Mouse (Mus musculus) heart, embryonic 16.5 days (tissue): ENCODE results near the gene Tardbp. TPM values are rescaled to one million over a fixed set of nuclear protein-coding genes. Genes with fewer than 3 reads are reported as not detected.

Experiments used
- ATAC-seq: fragments of 200-750 bp; cut with Nextera tagmentation; replicated peaks from 2 replicates; pipeline ENCODE4 v1.8.0; 2017; ENCODE audit warnings: moderate number of reproducible peaks; ENCODE audit not compliant: insufficient read depth, low FRiP score; ENCODE audit errors: extremely low read depth
- H3K27ac ChIP-seq: fragments of 300-500 bp; sonication (generic); 2 replicates; pipeline ENCODE4 v1.5.1; 2014; ENCODE audit warnings: mild to moderate bottlenecking, low read length, control low read depth, moderate library complexity
- H3K27me3 ChIP-seq: fragments of 300-500 bp; sonication (generic); 2 replicates; pipeline ENCODE4 v1.6.1; 2014; ENCODE audit warnings: low read length, mixed read lengths; ENCODE audit not compliant: control insufficient read depth, insufficient read depth
- H3K36me3 ChIP-seq: fragments of 300-500 bp; sonication (generic); 2 replicates; pipeline ENCODE4 v1.6.1; 2014; ENCODE audit not compliant: control insufficient read depth, insufficient read depth
- H3K4me1 ChIP-seq: fragments of 300-500 bp; sonication (generic); 2 replicates; pipeline ENCODE4 v1.6.1; 2014; ENCODE audit warnings: low read length, mixed read lengths; ENCODE audit not compliant: control insufficient read depth, insufficient read depth
- H3K4me2 ChIP-seq: fragments of 300-500 bp; sonication (generic); 2 replicates; pipeline ENCODE4 v1.6.1; 2014; ENCODE audit warnings: low read depth, mild to moderate bottlenecking, control low read depth, low read length
- H3K4me3 ChIP-seq: fragments of 300-500 bp; sonication (generic); 2 replicates; pipeline ENCODE4 v1.5.1; 2014; ENCODE audit warnings: mild to moderate bottlenecking, control low read depth, low read length
- H3K9ac ChIP-seq: fragments of 300-500 bp; sonication (generic); 2 replicates; pipeline ENCODE4 v1.6.1; 2014; ENCODE audit warnings: low read length, control low read depth
- H3K9me3 ChIP-seq: fragments of 300-500 bp; sonication (generic); replicated peaks from 2 replicates; pipeline ENCODE4 v1.6.1; 2016; ENCODE audit warnings: low read length; ENCODE audit not compliant: control insufficient read depth
- WGBS: fragments of 180-500 bp; shearing (Covaris S2); extraction: QIAGEN DNeasy Blood & Tissue Kit; methylation state at CpG from one replicate; pipeline ENCODE4 v1.1.7; 2014; 5-methylcytosine and 5-hydroxymethylcytosine counted together
- polyA plus RNA-seq: library from polyadenylated mRNA; unstranded; fragments of >200 nt; fragmentation: Nextera tagmentation; extraction: Ambion mirVana; gene quantifications from 2 replicates; pipeline ENCODE4 v1.2.1, GENCODE M21; 2015

Tardbp gene
- polyA plus RNA-seq, 1 experiment from 2014 or later = 194 TPM

DNA sequence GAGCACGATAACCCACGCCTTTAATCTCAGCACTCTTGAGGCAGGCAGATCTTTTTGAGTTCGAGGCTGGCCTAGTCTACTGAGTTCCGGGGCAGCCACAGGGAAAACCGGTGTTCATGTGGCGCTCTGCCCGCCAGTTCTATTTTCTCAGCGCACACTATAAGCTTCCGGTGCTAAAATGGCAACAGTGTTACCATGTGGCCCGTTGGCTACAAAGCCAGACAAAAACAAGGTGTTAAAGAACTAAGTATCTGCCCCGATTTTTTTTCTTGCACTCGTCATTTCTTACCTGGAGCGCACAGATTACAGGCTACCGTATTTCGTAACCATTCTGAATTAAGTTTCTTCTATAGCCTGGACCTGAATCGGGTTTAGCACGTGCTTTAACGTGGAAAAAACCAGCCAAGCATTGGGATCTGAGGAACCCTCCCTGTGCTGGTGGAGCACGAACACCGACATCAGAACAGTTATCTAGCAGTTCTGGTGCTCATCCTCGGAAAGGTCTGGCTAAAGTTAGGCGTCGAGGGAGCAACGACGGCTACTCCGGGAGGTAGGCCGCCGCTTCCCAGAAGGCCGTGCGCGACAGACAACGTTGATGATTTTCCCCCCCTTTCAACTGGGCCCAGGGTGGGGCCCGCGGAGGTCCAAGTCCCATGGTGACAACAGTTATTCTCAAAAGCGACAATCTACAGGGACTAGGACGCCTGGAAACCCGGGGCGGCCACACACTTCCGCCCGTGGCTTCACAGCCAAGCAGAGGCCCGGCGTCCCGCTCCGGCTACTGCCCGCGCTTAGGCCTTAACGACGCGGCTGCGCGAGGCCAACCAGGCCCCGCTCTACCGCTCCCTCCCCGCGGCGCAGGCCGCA lies 830 bp downstream of the Tardbp start:
- no peaks in the 10 kb centered on the region for H3K9me3 ChIP-seq
- peak; percentile 64 for ATAC-seq
- H3K36me3 ChIP-seq = peaks cover 40% of the 10 kb centered on the region
- peak overlapping the region; percentile 97 for H3K27ac ChIP-seq
- H3K4me1 ChIP-seq = peaks cover 23% of the 10 kb centered on the region
- peak overlapping the region; percentile 74 for H3K4me2 ChIP-seq
- no peaks in the 10 kb centered on the region for H3K27me3 ChIP-seq
- WGBS = under 1% methylated on average over 57 of the region's 57 CpGs
- H3K9ac ChIP-seq = peak overlapping the region; percentile 100
- peak overlapping the region; percentile 99 for H3K4me3 ChIP-seq

DNA sequence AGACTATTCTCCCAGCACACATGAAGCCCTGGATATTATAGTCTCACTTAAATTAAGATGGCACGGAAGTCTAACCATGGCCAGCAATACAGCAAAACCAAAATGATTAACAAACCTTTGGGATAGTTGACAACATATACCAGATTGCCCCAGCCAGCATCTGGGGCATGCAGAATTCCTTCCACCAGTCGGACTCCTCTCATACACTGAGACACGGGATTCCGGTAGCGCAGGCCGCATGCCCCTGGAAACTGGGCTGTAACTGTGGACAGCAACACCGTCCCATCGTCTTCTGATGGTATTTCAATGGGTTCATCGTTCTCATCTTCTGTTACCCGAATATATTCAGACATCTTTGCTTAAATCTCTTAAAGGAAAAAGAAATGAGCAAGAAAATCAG lies 1.8 kb downstream of the Tardbp start:
- H3K4me1 ChIP-seq = peaks cover 23% of the 10 kb centered on the region
- H3K27me3 ChIP-seq = no peaks in the 10 kb centered on the region
- H3K9ac ChIP-seq = no peak overlapping the region
- WGBS = 71% methylated on average over 10 of the region's 10 CpGs
- H3K4me2 ChIP-seq = peak overlapping the region; percentile 74
- peak overlapping the region; percentile 99 for H3K4me3 ChIP-seq
- no peak overlapping the region for H3K27ac ChIP-seq
- no peaks in the 10 kb centered on the region for H3K9me3 ChIP-seq
- H3K36me3 ChIP-seq = peaks cover 47% of the 10 kb centered on the region
- no peak for ATAC-seq

DNA sequence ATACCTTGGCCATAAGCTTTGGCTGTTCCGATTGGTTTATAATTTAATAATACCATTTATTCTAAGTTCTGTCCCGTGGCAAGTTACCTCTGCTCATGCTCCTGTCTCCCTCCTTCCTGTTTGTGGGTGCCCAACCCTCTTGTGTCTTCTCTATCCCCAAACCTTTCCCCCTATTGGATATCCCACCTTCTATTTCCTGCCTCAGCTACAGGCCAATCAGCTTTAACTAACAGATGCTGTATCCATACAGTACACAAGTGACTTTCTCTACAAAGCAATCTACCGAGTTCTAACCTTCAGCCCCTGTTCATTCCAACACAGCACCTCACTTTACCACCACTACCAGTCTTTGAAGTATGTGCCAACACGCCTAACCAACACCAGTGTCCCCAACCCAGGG lies 3.2 kb downstream of the Tardbp start:
- no peak for ATAC-seq
- H3K4me3 ChIP-seq = no peak overlapping the region
- WGBS = 81% methylated on average over 4 of the region's 4 CpGs
- H3K36me3 ChIP-seq = peaks cover 61% of the 10 kb centered on the region
- no peak overlapping the region for H3K27ac ChIP-seq
- peaks cover 23% of the 10 kb centered on the region for H3K4me1 ChIP-seq
- H3K27me3 ChIP-seq = no peaks in the 10 kb centered on the region
- no peak overlapping the region for H3K4me2 ChIP-seq
- H3K9ac ChIP-seq = no peak overlapping the region
- H3K9me3 ChIP-seq = no peaks in the 10 kb centered on the region

DNA sequence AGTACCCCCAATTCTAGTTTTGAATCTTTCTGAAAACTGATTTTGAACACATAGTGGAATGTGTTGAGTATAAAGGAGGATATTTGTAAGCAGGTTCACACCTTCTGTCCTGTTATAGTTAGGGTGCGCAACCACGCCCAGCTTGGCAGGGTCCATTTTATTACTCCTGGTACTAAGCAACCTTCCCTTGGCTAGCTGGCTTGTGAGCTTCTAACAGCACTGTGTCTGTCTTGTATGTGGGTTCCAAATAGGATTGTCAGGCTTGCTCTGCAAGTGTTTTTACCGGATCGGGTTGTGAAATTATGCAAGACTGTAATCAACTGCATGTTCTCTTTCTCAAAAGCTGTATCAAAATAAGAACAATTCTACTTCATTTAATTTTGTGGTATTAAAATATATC lies 4.3 kb downstream of the Tardbp start:
- Histone ChIP-seq H3K4me2 (no peak overlapping the region), H3K27me3 (no peaks in the 10 kb centered on the region), H3K4me3 (no peak overlapping the region), H3K4me1 (peaks cover 22% of the 10 kb centered on the region), H3K9me3 (no peaks in the 10 kb centered on the region), H3K27ac (no peak overlapping the region), H3K9ac (no peak overlapping the region), H3K36me3 (peaks cover 65% of the 10 kb centered on the region)
- no peak for ATAC-seq
- 94% methylated on average over 4 of the region's 4 CpGs for WGBS

DNA sequence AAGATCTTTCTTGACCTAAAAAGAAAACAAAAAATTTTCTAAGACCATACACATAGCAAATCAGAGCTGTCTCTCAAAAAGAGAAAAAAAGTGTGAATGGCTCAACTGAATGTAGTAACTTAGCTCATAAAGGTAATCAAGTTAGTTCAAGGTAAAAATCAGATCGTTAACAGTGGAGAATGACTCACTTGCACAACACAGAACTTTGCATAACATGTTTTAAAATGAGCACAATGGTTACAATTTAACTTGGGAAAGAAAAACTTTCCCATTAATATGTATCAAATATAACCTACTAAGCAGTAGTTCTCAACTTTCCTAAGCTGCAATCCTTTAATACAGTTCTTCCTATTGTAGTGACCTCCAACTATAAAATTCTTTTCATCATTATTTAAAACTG lies 6.1 kb downstream of the Tardbp start:
- H3K4me1 ChIP-seq = peaks cover 18% of the 10 kb centered on the region
- no peaks in the 10 kb centered on the region for H3K27me3 ChIP-seq
- no peak overlapping the region for H3K27ac ChIP-seq
- H3K9me3 ChIP-seq = no peaks in the 10 kb centered on the region
- no peak overlapping the region for H3K9ac ChIP-seq
- no peak for ATAC-seq
- H3K4me2 ChIP-seq = no peak overlapping the region
- peaks cover 74% of the 10 kb centered on the region for H3K36me3 ChIP-seq
- WGBS = 97% methylated on average over 1 of the region's 1 CpGs
- no peak overlapping the region for H3K4me3 ChIP-seq

DNA sequence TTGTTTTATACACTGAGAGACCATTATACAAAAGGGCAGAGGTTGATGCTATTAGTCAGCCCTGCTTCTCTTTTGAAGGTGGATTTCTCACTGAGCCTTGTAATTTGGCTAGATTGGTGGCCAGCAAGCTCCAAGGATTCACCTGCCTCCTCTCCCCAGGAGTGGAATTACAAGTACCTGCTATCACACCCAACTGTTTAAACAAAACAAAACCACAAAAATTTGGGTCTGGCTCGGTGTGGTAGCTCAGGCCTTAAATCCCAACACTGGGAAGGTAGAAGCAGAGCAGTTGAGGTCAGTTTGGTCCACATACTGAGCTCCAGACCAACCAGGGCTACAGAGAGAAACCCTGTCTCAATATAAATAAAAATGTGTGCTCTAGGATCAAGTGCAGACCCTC lies 7.0 kb downstream of the Tardbp start:
- 94% methylated on average over 1 of the region's 1 CpGs for WGBS
- no peak for ATAC-seq
- no peaks in the 10 kb centered on the region for H3K27me3 ChIP-seq
- no peak overlapping the region for H3K9ac ChIP-seq
- H3K4me1 ChIP-seq = peaks cover 13% of the 10 kb centered on the region
- no peak overlapping the region for H3K27ac ChIP-seq
- no peaks in the 10 kb centered on the region for H3K9me3 ChIP-seq
- peaks cover 79% of the 10 kb centered on the region for H3K36me3 ChIP-seq
- no peak overlapping the region for H3K4me3 ChIP-seq
- no peak overlapping the region for H3K4me2 ChIP-seq

DNA sequence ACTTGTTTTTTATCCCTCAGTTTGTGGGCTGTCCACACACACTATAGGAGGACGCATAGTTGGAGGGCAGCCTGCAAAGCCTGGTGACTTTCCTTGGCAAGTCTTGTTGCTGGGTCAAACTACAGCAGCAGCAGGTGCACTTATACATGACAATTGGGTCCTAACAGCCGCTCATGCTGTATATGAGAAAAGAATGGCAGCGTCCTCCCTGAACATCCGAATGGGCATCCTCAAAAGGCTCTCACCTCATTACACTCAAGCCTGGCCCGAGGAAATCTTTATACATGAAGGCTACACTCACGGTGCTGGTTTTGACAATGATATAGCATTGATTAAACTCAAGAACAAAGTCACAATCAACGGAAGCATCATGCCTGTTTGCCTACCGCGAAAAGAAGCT lies 13.1 kb downstream of the Tardbp start:
- H3K4me3 ChIP-seq = no peak overlapping the region
- peaks cover 34% of the 10 kb centered on the region for H3K36me3 ChIP-seq
- no peaks in the 10 kb centered on the region for H3K27me3 ChIP-seq
- no peaks in the 10 kb centered on the region for H3K9me3 ChIP-seq
- no peak overlapping the region for H3K4me2 ChIP-seq
- ATAC-seq = no peak
- H3K4me1 ChIP-seq = 0 out of 2 replicates have a peak, but pooled peaks cover 5% of the 10 kb centered on the region
- H3K9ac ChIP-seq = no peak overlapping the region
- no peak overlapping the region for H3K27ac ChIP-seq
- WGBS = 84% methylated on average over 9 of the region's 9 CpGs

DNA sequence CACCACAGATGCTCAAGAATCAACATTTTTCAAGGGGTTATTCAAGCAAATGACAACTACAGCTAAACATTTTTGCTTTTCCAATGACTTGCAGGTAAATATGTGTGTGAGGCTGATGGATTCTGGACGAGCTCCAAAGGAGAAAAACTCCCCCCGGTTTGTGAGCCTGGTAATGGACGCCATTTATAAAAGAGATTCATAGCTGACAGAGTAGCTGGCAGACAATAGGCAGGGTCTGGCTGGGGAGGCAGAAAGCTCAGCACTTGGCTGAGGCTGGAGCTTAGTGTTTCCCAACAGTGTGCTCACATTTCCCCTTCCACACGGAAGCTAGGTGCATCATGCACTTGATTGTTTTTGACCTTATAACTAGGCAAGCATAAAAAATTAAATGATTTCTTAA lies 14.3 kb downstream of the Tardbp start:
- H3K9me3 ChIP-seq = no peaks in the 10 kb centered on the region
- H3K4me3 ChIP-seq = no peak overlapping the region
- no peaks in the 10 kb centered on the region for H3K27me3 ChIP-seq
- no peak overlapping the region for H3K9ac ChIP-seq
- H3K36me3 ChIP-seq = peaks cover 28% of the 10 kb centered on the region
- ATAC-seq = no peak
- no peak overlapping the region for H3K27ac ChIP-seq
- WGBS = 56% methylated on average over 4 of the region's 4 CpGs
- peaks cover 12% of the 10 kb centered on the region; the same call in 1 of the 2 replicates for H3K4me1 ChIP-seq
- H3K4me2 ChIP-seq = no peak overlapping the region

DNA sequence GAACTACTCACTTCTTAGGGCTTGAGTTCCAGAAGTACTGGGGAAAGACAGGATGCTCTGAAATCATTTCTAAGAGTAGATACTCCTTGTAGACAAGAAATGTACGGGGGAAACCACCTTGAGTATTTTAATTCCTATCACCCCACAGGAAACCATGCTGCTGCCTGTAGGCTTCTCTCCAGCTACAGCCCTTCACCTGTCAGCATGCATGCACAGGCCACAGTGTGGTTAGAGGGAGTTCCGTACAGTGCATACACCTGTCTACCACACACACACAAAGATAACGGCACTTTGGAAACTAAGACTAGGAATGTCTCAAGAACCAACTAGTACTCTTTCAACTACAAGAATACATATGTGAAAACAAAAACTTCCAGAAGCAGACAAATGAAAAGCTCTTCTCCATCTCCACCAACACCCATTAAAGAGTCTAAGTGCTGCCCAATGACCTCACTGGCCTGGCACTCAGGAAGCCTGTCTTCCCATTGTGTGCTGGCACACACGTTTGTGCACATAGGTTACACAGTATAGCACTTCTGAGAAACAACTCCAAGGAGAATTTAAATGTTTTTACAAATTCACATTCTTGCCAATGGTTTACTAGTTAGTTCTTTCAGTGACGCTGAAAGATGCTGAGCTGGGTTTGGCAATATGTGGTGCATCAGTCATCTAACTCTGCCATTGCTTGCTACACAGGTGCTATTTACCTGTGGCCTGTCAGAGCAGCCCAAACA lies 16.0 kb downstream of the Tardbp start:
- 53% methylated on average over 5 of the region's 5 CpGs for WGBS
- Histone ChIP-seq H3K27ac (no peak overlapping the region), H3K4me2 (no peak overlapping the region), H3K4me3 (no peak overlapping the region), H3K9me3 (no peaks in the 10 kb centered on the region), H3K4me1 (peaks cover 12% of the 10 kb centered on the region; the same call in 1 of the 2 replicates), H3K36me3 (peaks cover 20% of the 10 kb centered on the region), H3K27me3 (no peaks in the 10 kb centered on the region), H3K9ac (no peak overlapping the region)
- no peak for ATAC-seq
